Mouse (Mus musculus) ES-E14 (cell line): ENCODE data around the gene Urb2. TPM values are rescaled to one million over a fixed set of nuclear protein-coding genes. Genes with fewer than 3 reads are reported as not detected.

Experiments used
- DNase-seq: peaks from one replicate; pipeline ENCODE4 v3.0.0-alpha.2; 2013; ENCODE audit warnings: low read depth, low spot score
- H3K27ac ChIP-seq: 2 replicates; pipeline ENCODE4 v1.5.1; 2012; ENCODE audit warnings: low read depth, mild to moderate bottlenecking, low read length, moderate library complexity, mixed read lengths; ENCODE audit not compliant: poor library complexity, insufficient read depth, severe bottlenecking
- H3K36me3 ChIP-seq: 2 replicates; pipeline ENCODE4 v1.6.1; 2012; ENCODE audit warnings: mild to moderate bottlenecking, low read length, moderate library complexity, mixed read lengths; ENCODE audit not compliant: control insufficient read depth, poor library complexity, insufficient read depth, severe bottlenecking
- H3K4me1 ChIP-seq, 2 experiments: fragments of 150-350 bp in 1 of 2; sonication (generic) in 1 of 2; 2 replicates each; pipeline ENCODE4 v1.6.1; 2012; ENCODE audit warnings: low read length in 2 of 2, mild to moderate bottlenecking in 1 of 2, mixed read lengths in 1 of 2; ENCODE audit not compliant: control insufficient read depth in 2 of 2, insufficient read depth in 2 of 2, poor library complexity in 1 of 2
- H3K4me3 ChIP-seq, 2 experiments: fragments of 150-350 bp in 1 of 2; sonication (generic) in 1 of 2; 2 replicates each; pipeline ENCODE4 v1.5.1; 2012; ENCODE audit warnings: low read length in 2 of 2, low read depth in 1 of 2, mild to moderate bottlenecking in 1 of 2, mixed read lengths in 1 of 2; ENCODE audit not compliant: insufficient read depth in 1 of 2, poor library complexity in 1 of 2, severe bottlenecking in 1 of 2
- H3K9ac ChIP-seq: 2 replicates; pipeline ENCODE4 v1.6.1; 2012; ENCODE audit warnings: low read depth, mild to moderate bottlenecking, low read length, mixed read lengths; ENCODE audit not compliant: poor library complexity, insufficient read depth, severe bottlenecking
- H3K9me3 ChIP-seq: fragments of 150-350 bp; sonication (generic); 2 replicates; pipeline ENCODE4 v1.6.1; 2012; ENCODE audit warnings: low read depth, mild to moderate bottlenecking, low read length; ENCODE audit not compliant: control insufficient read depth, insufficient read depth
- CHD2 ChIP-seq: IDR thresholded peaks from 2 replicates; pipeline ENCODE4 v1.6.1; 2014; ENCODE audit warnings: mild to moderate bottlenecking, low read depth, low read length, inconsistent platforms
- HCFC1 ChIP-seq: IDR thresholded peaks from 2 replicates; pipeline ENCODE4 v1.6.1; 2012; ENCODE audit warnings: low read length, inconsistent platforms, borderline replicate concordance; ENCODE audit not compliant: insufficient read depth
- MAFK ChIP-seq: IDR thresholded peaks from 2 replicates; pipeline ENCODE4 v1.6.1; 2014; ENCODE audit warnings: mild to moderate bottlenecking, low read depth, low read length, inconsistent platforms; ENCODE audit not compliant: insufficient read depth
- ZC3H11A ChIP-seq: IDR thresholded peaks from 2 replicates; pipeline ENCODE4 v1.6.1; 2012; ENCODE audit warnings: low read depth, mild to moderate bottlenecking, inconsistent platforms, low read length, borderline replicate concordance
- ZNF384 ChIP-seq: IDR thresholded peaks from 2 replicates; pipeline ENCODE4 v1.6.1; 2012; ENCODE audit warnings: low read depth, low read length, inconsistent platforms
- in situ Hi-C, 2 experiments: fragments of 600-800 bp; cut with MboI; formaldehyde crosslinking; loops; one replicate each; pipeline ENCODE4 v1.15.1; 2025; ENCODE audit warnings: low sequenced_read_pairs in 2 of 2, inconsistent platforms in 1 of 2; ENCODE audit not compliant: unreplicated experiment in 2 of 2
- total RNA-seq: library from RNA; depleted of rRNA; stranded (reverse); fragments of 300-350 nt; gene quantifications from 2 replicates; pipeline ENCODE4 v1.2.3, GENCODE M21; 2012

Urb2 gene
- total RNA-seq, 1 experiment = 80.0 TPM

- H3K4me1 ChIP-seq = no peaks in the 10 kb centered on the region
- H3K36me3 ChIP-seq = peaks cover 56% of the 10 kb centered on the region
- in situ Hi-C loops = no loop called here
- TF ChIP-seq ZNF384 (no peak), ZC3H11A (no peak), HCFC1 (no peak), CHD2 (no peak), MAFK (no peak)
- no peaks in the 10 kb centered on the region for H3K9me3 ChIP-seq
- no peak for DNase-seq
- H3K27ac ChIP-seq = no peak overlapping the region
- no peak overlapping the region for H3K4me3 ChIP-seq
- H3K9ac ChIP-seq = no peak overlapping the region
Observed at GRCm38 (mm10) chr8:124038121-124038520, 16.8 kb downstream of the Urb2 start.

GRCm38 (mm10) chr8:124039351-124039750, 18.0 kb downstream of the Urb2 start:
- Histone ChIP-seq H3K4me3 (no peak overlapping the region), H3K27ac (no peak overlapping the region), H3K9me3 (no peaks in the 10 kb centered on the region), H3K4me1 (no peaks in the 10 kb centered on the region), H3K9ac (no peak overlapping the region), H3K36me3 (peaks cover 56% of the 10 kb centered on the region)
- DNase-seq = no peak
- no peak for TF ChIP-seq ZC3H11A
- no peak for TF ChIP-seq ZNF384
- TF ChIP-seq HCFC1 = no peak
- in situ Hi-C loops = no loop called here

DNA sequence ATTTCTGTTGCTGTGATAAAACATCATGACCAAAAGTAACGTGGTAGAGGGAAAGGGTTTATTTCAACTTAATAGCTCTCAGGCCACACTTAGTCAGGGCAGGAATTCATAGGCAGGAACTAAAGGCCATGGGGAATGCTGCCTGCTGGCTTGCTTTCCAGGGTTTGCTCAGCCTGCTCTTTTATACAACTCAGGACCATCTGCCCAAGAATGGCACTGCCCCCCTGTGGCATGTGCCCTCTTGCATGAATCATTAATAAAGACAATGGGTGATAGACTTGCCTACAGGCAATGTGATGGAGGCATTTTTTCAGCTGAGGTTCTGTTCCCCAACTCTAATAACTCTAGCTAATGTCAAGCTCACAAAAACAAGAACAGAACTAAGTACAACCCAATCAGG, 20.9 kb downstream of the Urb2 start:
- no peaks in the 10 kb centered on the region for H3K9me3 ChIP-seq
- TF ChIP-seq CHD2 (no peak), ZC3H11A (no peak), HCFC1 (no peak), MAFK (no peak), ZNF384 (no peak)
- no peak for DNase-seq
- H3K9ac ChIP-seq = no peak overlapping the region
- H3K36me3 ChIP-seq = peaks cover 58% of the 10 kb centered on the region
- no peak overlapping the region for H3K4me3 ChIP-seq
- in situ Hi-C loops = no loop called here
- H3K27ac ChIP-seq = no peak overlapping the region
- no peaks in the 10 kb centered on the region for H3K4me1 ChIP-seq

DNA sequence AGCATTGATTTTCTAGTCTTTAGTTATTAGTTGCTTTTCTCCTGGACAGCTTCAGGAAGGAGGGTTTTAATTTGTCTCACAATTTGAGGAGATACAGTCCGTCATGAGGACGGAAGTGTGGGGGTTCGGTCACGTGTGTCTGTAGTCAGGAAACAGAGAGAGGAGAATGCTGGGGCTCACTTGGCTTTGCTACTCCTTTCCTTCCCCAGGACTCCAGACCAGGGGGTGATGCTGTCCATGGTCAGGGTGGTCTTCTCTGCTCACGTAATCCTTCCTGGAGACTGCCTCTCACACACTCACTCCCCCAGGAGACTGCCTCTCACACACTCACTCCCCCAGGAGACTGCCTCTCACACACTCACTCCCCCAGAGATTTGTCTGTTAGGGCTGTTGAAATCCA, 23.1 kb downstream of the Urb2 start:
- in situ Hi-C loops = no loop called here
- no peak overlapping the region for H3K9ac ChIP-seq
- no peak for DNase-seq
- no peak overlapping the region for H3K4me3 ChIP-seq
- no peaks in the 10 kb centered on the region for H3K9me3 ChIP-seq
- H3K4me1 ChIP-seq = no peaks in the 10 kb centered on the region
- TF ChIP-seq ZC3H11A (no peak), HCFC1 (no peak), MAFK (no peak), CHD2 (no peak), ZNF384 (no peak)
- no peak overlapping the region for H3K27ac ChIP-seq
- H3K36me3 ChIP-seq = peaks cover 45% of the 10 kb centered on the region

GRCm38 (mm10) chr8:124044931-124045330, 23.6 kb downstream of the Urb2 start:
- in situ Hi-C loops = no loop called here
- no peak for DNase-seq
- no peak overlapping the region for H3K27ac ChIP-seq
- peaks cover 42% of the 10 kb centered on the region for H3K36me3 ChIP-seq
- no peak for TF ChIP-seq ZC3H11A
- TF ChIP-seq HCFC1 = no peak
- TF ChIP-seq CHD2 = no peak
- no peak for TF ChIP-seq MAFK
- TF ChIP-seq ZNF384 = no peak
- H3K9me3 ChIP-seq = no peaks in the 10 kb centered on the region
- H3K4me3 ChIP-seq = no peak overlapping the region
- H3K4me1 ChIP-seq = no peaks in the 10 kb centered on the region
- no peak overlapping the region for H3K9ac ChIP-seq
